Mouse (Mus musculus): ENCODE measurements around the gene Igf1r.

GRCm38 (mm10) chr7:68279481-68279880 is 326.9 kb downstream of the Igf1r start:
- TF ChIP-seq CTCF (IDR thresholded peaks at IDR 0.05; ENCODE audit: low read depth) = no peak
- TF ChIP-seq EP300 (optimal IDR thresholded peaks at IDR 0.05) = no peak
